Mouse (Mus musculus) liver, embryonic 12.5 days (tissue): ENCODE data around the gene Pm20d2. TPM values are rescaled to one million over a fixed set of nuclear protein-coding genes. Genes with fewer than 3 reads are reported as not detected.

Experiments
- ATAC-seq: fragments of 200-750 bp; cut with Nextera tagmentation; 2 replicates; pipeline ENCODE4 v1.8.0; 2017; ENCODE audit warnings: moderate number of reproducible peaks, mild to moderate bottlenecking, moderate library complexity
- H3K27ac ChIP-seq: fragments of 300-500 bp; sonication (generic); 2 replicates; pipeline ENCODE4 v1.5.1; 2016; ENCODE audit warnings: mild to moderate bottlenecking
- H3K27me3 ChIP-seq: fragments of 300-500 bp; sonication (generic); replicated peaks from 2 replicates; pipeline ENCODE4 v1.6.1; 2016; ENCODE audit warnings: mild to moderate bottlenecking, moderate library complexity
- H3K36me3 ChIP-seq: fragments of 300-500 bp; sonication (generic); 2 replicates; pipeline ENCODE4 v1.6.1; 2016; ENCODE audit warnings: mild to moderate bottlenecking, moderate library complexity
- H3K4me1 ChIP-seq: fragments of 300-500 bp; sonication (generic); 2 replicates; pipeline ENCODE4 v1.6.1; 2016
- H3K4me2 ChIP-seq: fragments of 300-500 bp; sonication (generic); 2 replicates; pipeline ENCODE4 v1.6.1; 2016; ENCODE audit warnings: mild to moderate bottlenecking, moderate library complexity
- H3K4me3 ChIP-seq: fragments of 300-500 bp; sonication (generic); 2 replicates; pipeline ENCODE4 v1.5.1; 2016; ENCODE audit warnings: mild to moderate bottlenecking, moderate library complexity
- H3K9ac ChIP-seq: fragments of 300-500 bp; sonication (generic); 2 replicates; pipeline ENCODE4 v1.6.1; 2016; ENCODE audit warnings: mild to moderate bottlenecking, moderate library complexity
- H3K9me3 ChIP-seq: fragments of 300-500 bp; sonication (generic); replicated peaks from 2 replicates; pipeline ENCODE4 v1.6.1; 2016; ENCODE audit warnings: mild to moderate bottlenecking, moderate library complexity
- WGBS: fragments of 180-500 bp; shearing (Covaris S2); methylation state at CpG from one replicate; pipeline ENCODE4 v1.1.7; 2016; ENCODE audit not compliant: insufficient replicate concordance; 5-methylcytosine and 5-hydroxymethylcytosine counted together
- polyA plus RNA-seq: library from polyadenylated mRNA; unstranded; fragments of >200 nt; fragmentation: Nextera tagmentation; extraction: Ambion mirVana; gene quantifications from 2 replicates; pipeline ENCODE4 v1.2.1, GENCODE M21; 2016

Gene Pm20d2
- polyA plus RNA-seq, 1 experiment from 2014 or later: 0.49 TPM

- Histone ChIP-seq H3K9ac (no peak overlapping the region), H3K27me3 (peaks cover 44% of the 10 kb centered on the region), H3K27ac (no peak overlapping the region), H3K36me3 (no peaks in the 10 kb centered on the region), H3K4me1 (0 out of 2 replicates have a peak, but pooled peaks cover 10% of the 10 kb centered on the region), H3K9me3 (no peaks in the 10 kb centered on the region), H3K4me3 (no peak overlapping the region), H3K4me2 (no peak overlapping the region)
- no peak for ATAC-seq
- 32% methylated on average over 9 of the region's 9 CpGs for WGBS
Measured at GRCm38 (mm10) chr4:33188164-33188563, 1.4 kb downstream of the Pm20d2 start.

GRCm38 (mm10) chr4:33183477-33183876 lies 6.1 kb downstream of the Pm20d2 start:
- 64% methylated on average over 5 of the region's 5 CpGs for WGBS
- no peaks in the 10 kb centered on the region for H3K9me3 ChIP-seq
- H3K36me3 ChIP-seq: no peaks in the 10 kb centered on the region
- H3K4me2 ChIP-seq: no peak overlapping the region
- H3K9ac ChIP-seq: no peak overlapping the region
- H3K27ac ChIP-seq: no peak overlapping the region
- no peak overlapping the region for H3K4me3 ChIP-seq
- no peak for ATAC-seq
- H3K4me1 ChIP-seq: no peaks in the 10 kb centered on the region
- peaks cover 22% of the 10 kb centered on the region for H3K27me3 ChIP-seq

GRCm38 (mm10) chr4:33152087-33153038 lies 37.2 kb downstream of the Pm20d2 start:
- Histone ChIP-seq H3K4me1 (no peaks in the 10 kb centered on the region), H3K27me3 (peaks cover 2% of the 10 kb centered on the region), H3K27ac (no peak overlapping the region), H3K9ac (no peak overlapping the region), H3K4me3 (no peak overlapping the region), H3K4me2 (no peak overlapping the region), H3K9me3 (no peaks in the 10 kb centered on the region), H3K36me3 (no peaks in the 10 kb centered on the region)
- no peak for ATAC-seq
- 72% methylated on average over 26 of the region's 26 CpGs for WGBS

GRCm38 (mm10) chr4:33149150-33149549 lies 40.4 kb downstream of the Pm20d2 start:
- Histone ChIP-seq H3K27ac (no peak overlapping the region), H3K9ac (no peak overlapping the region), H3K9me3 (no peaks in the 10 kb centered on the region), H3K4me2 (no peak overlapping the region), H3K36me3 (no peaks in the 10 kb centered on the region), H3K27me3 (peaks cover 21% of the 10 kb centered on the region), H3K4me1 (no peaks in the 10 kb centered on the region), H3K4me3 (no peak overlapping the region)
- 69% methylated on average over 7 of the region's 7 CpGs for WGBS
- ATAC-seq: no peak

GRCm38 (mm10) chr4:33147825-33148224 lies 41.7 kb downstream of the Pm20d2 start:
- peaks cover 21% of the 10 kb centered on the region for H3K27me3 ChIP-seq
- no peaks in the 10 kb centered on the region for H3K9me3 ChIP-seq
- no peaks in the 10 kb centered on the region for H3K36me3 ChIP-seq
- no peak overlapping the region for H3K4me3 ChIP-seq
- H3K4me1 ChIP-seq: no peaks in the 10 kb centered on the region
- no peak overlapping the region for H3K27ac ChIP-seq
- 4% methylated on average over 2 of the region's 2 CpGs for WGBS
- no peak overlapping the region for H3K9ac ChIP-seq
- ATAC-seq: no peak
- H3K4me2 ChIP-seq: no peak overlapping the region

- peaks cover 21% of the 10 kb centered on the region for H3K27me3 ChIP-seq
- H3K4me1 ChIP-seq: no peaks in the 10 kb centered on the region
- no peaks in the 10 kb centered on the region for H3K36me3 ChIP-seq
- H3K4me3 ChIP-seq: no peak overlapping the region
- H3K27ac ChIP-seq: no peak overlapping the region
- ATAC-seq: no peak
- no peaks in the 10 kb centered on the region for H3K9me3 ChIP-seq
- H3K9ac ChIP-seq: no peak overlapping the region
- H3K4me2 ChIP-seq: no peak overlapping the region
- 36% methylated on average over 20 of the region's 20 CpGs for WGBS
Measured at GRCm38 (mm10) chr4:33146679-33147291, 42.8 kb downstream of the Pm20d2 start.

- no peak for ATAC-seq
- Histone ChIP-seq H3K4me1 (no peaks in the 10 kb centered on the region), H3K36me3 (no peaks in the 10 kb centered on the region), H3K4me2 (no peak within 1 kb of the TSS), H3K4me3 (no peak within 1 kb of the TSS), H3K27ac (no peak within 1 kb of the TSS), H3K9ac (no peak within 1 kb of the TSS), H3K27me3 (no peaks in the 10 kb centered on the region), H3K9me3 (no peaks in the 10 kb centered on the region)
- WGBS: 73% methylated on average over 11 of the region's 11 CpGs
Measured at GRCm38 (mm10) chr4:33132221-33132620, 57.3 kb downstream of the Pm20d2 start, which contains the start of gene Gabrr1. Gabrr1 (plus strand) TSS chr4:33132521.

GRCm38 (mm10) chr4:33125409-33126084 lies 64.0 kb downstream of the Pm20d2 start:
- Histone ChIP-seq H3K4me3 (no peak overlapping the region), H3K4me1 (no peaks in the 10 kb centered on the region), H3K36me3 (no peaks in the 10 kb centered on the region), H3K4me2 (no peak overlapping the region), H3K9ac (no peak overlapping the region), H3K27me3 (no peaks in the 10 kb centered on the region), H3K27ac (no peak overlapping the region), H3K9me3 (no peaks in the 10 kb centered on the region)
- WGBS: 68% methylated on average over 10 of the region's 10 CpGs
- no peak for ATAC-seq

GRCm38 (mm10) chr4:33124493-33124892 lies 65.0 kb downstream of the Pm20d2 start:
- Histone ChIP-seq H3K36me3 (no peaks in the 10 kb centered on the region), H3K27ac (no peak overlapping the region), H3K4me3 (no peak overlapping the region), H3K9ac (no peak overlapping the region), H3K4me1 (no peaks in the 10 kb centered on the region), H3K9me3 (no peaks in the 10 kb centered on the region), H3K27me3 (no peaks in the 10 kb centered on the region), H3K4me2 (no peak overlapping the region)
- ATAC-seq: no peak
- WGBS: 55% methylated on average over 6 of the region's 6 CpGs

Other genes with a start within 250 kb of the Pm20d2 start
- gene Ankrd6, start 238.9 kb downstream of the Pm20d2 start, polyA plus RNA-seq: 1.3 and 1.5 TPM in 2 replicates
- gene Rragd, start 206.7 kb downstream of the Pm20d2 start, polyA plus RNA-seq: 4.0 and 4.3 TPM in 2 replicates
- 34.2 and 36.0 TPM in 2 replicates for gene Ube2j1, start 158.3 kb downstream of the Pm20d2 start, polyA plus RNA-seq
- gene Gabrr2, start 126.7 kb downstream of the Pm20d2 start, polyA plus RNA-seq: not detected in 2 replicates
- gene Gabrr1, start 57.2 kb downstream of the Pm20d2 start, polyA plus RNA-seq: 0.05 TPM in 1 of 2 replicates, not detected in the other
- 0.37 and 0.72 TPM in 2 replicates for gene Srsf12, start 19.3 kb upstream of the Pm20d2 start, polyA plus RNA-seq
- gene Pnrc1, start 100.4 kb upstream of the Pm20d2 start, polyA plus RNA-seq: 42.6 and 49.5 TPM in 2 replicates
- 22.7 and 23.6 TPM in 2 replicates for gene Rngtt, start 120.6 kb upstream of the Pm20d2 start, polyA plus RNA-seq